Mouse (Mus musculus) midbrain, embryonic 10.5 days (tissue): ENCODE measurements around the gene Slc11a1. TPM values are rescaled to one million over a fixed set of nuclear protein-coding genes. Genes with fewer than 3 reads are reported as not detected.
"Not testable (repeated sequence)": the region's sequence is repeated elsewhere in the genome, so short reads cannot be mapped to it uniquely, and the experiment has no call there.

Experiments used
- DNase-seq: peaks from one replicate; pipeline ENCODE4 v3.0.0-alpha.2; 2017; ENCODE audit warnings: low spot score
- H3K27ac ChIP-seq: fragments of 300-500 bp; sonication (generic); replicated peaks from 2 replicates; pipeline ENCODE4 v1.5.1; 2016; ENCODE audit warnings: mild to moderate bottlenecking
- H3K27me3 ChIP-seq: fragments of 300-500 bp; sonication (generic); 2 replicates; pipeline ENCODE4 v1.6.1; 2016; ENCODE audit warnings: low read depth, mild to moderate bottlenecking; ENCODE audit not compliant: poor library complexity, severe bottlenecking
- H3K36me3 ChIP-seq: fragments of 300-500 bp; sonication (generic); 2 replicates; pipeline ENCODE4 v1.6.1; 2016; ENCODE audit warnings: mild to moderate bottlenecking, moderate library complexity
- H3K4me1 ChIP-seq: fragments of 300-500 bp; sonication (generic); 2 replicates; pipeline ENCODE4 v1.6.1; 2016
- H3K4me3 ChIP-seq: fragments of 300-500 bp; sonication (generic); 2 replicates; pipeline ENCODE4 v1.5.1; 2016; ENCODE audit warnings: mild to moderate bottlenecking, moderate library complexity
- H3K9me3 ChIP-seq: fragments of 300-500 bp; sonication (generic); replicated peaks from 2 replicates; pipeline ENCODE4 v1.6.1; 2016; ENCODE audit warnings: mild to moderate bottlenecking
- WGBS: fragments of 180-500 bp; shearing (Covaris S2); methylation state at CpG from one replicate; pipeline ENCODE4 v1.1.7; 2016; 5-methylcytosine and 5-hydroxymethylcytosine counted together
- polyA plus RNA-seq: library from polyadenylated mRNA; unstranded; fragments of >200 nt; fragmentation: Nextera tagmentation; extraction: Ambion mirVana; gene quantifications from 2 replicates; pipeline ENCODE4 v1.2.1, GENCODE M21; 2016

The Slc11a1 gene
- polyA plus RNA-seq: 1.4 and 2.2 TPM in 2 replicates

- DNase-seq: no peak
- H3K4me3 ChIP-seq: no peak within 1 kb of the TSS
- H3K9me3 ChIP-seq: no peaks in the 10 kb centered on the region
- H3K27me3 ChIP-seq: no peaks in the 10 kb centered on the region
- 81% methylated on average over 8 of the region's 8 CpGs for WGBS
- 0 out of 2 replicates have a peak within 1 kb of the TSS, but pooled peaks have one; percentile 24 for H3K27ac ChIP-seq
- peaks cover 22% of the 10 kb centered on the region for H3K4me1 ChIP-seq
- H3K36me3 ChIP-seq: no peaks in the 10 kb centered on the region
Observed at GRCm38 (mm10) chr1:74374980-74375379, at the start of gene Slc11a1. Slc11a1 (plus strand) TSS chr1:74375195.

- not testable (repeated sequence) for DNase-seq, H3K27me3 ChIP-seq, H3K4me1 ChIP-seq, H3K36me3 ChIP-seq, H3K4me3 ChIP-seq, H3K27ac ChIP-seq, H3K9me3 ChIP-seq
- WGBS: 64% methylated on average over 2 of the region's 2 CpGs
Observed at GRCm38 (mm10) chr1:74326916-74327315, 48.1 kb upstream of the Slc11a1 start.

GRCm38 (mm10) chr1:74329899-74330431 is 45.0 kb upstream of the Slc11a1 start:
- H3K4me3 ChIP-seq: no peak overlapping the region
- no peak overlapping the region for H3K27ac ChIP-seq
- H3K27me3 ChIP-seq: 0 out of 2 replicates have a peak, but pooled peaks cover 7% of the 10 kb centered on the region
- H3K9me3 ChIP-seq: no peaks in the 10 kb centered on the region
- H3K4me1 ChIP-seq: peaks cover 35% of the 10 kb centered on the region
- H3K36me3 ChIP-seq: no peaks in the 10 kb centered on the region
- 86% methylated on average over 7 of the region's 7 CpGs for WGBS
- no peak for DNase-seq

GRCm38 (mm10) chr1:74331046-74331681 is 43.8 kb upstream of the Slc11a1 start:
- H3K27ac ChIP-seq: peak overlapping the region; percentile 42; the same call in 1 of the 2 replicates
- H3K27me3 ChIP-seq: 0 out of 2 replicates have a peak, but pooled peaks cover 7% of the 10 kb centered on the region
- WGBS: 82% methylated on average over 4 of the region's 4 CpGs
- H3K36me3 ChIP-seq: no peaks in the 10 kb centered on the region
- no peak overlapping the region for H3K4me3 ChIP-seq
- DNase-seq: no peak
- H3K9me3 ChIP-seq: no peaks in the 10 kb centered on the region
- H3K4me1 ChIP-seq: peaks cover 44% of the 10 kb centered on the region

GRCm38 (mm10) chr1:74332241-74332763 is 42.7 kb upstream of the Slc11a1 start:
- under 1% methylated on average over 36 of the region's 36 CpGs for WGBS

GRCm38 (mm10) chr1:74332930-74333329 is 42.1 kb upstream of the Slc11a1 start:
- Histone ChIP-seq H3K36me3 (no peaks in the 10 kb centered on the region), H3K27me3 (0 out of 2 replicates have a peak, but pooled peaks cover 7% of the 10 kb centered on the region), H3K27ac (peak overlapping the region; percentile 85), H3K9me3 (no peaks in the 10 kb centered on the region), H3K4me3 (peak overlapping the region; percentile 66), H3K4me1 (peaks cover 44% of the 10 kb centered on the region)
- WGBS: 3% methylated on average over 9 of the region's 9 CpGs
- DNase-seq: no peak

More at GRCm38 (mm10) chr1:74332241-74332763, 42.7 kb upstream of the Slc11a1 start:
- Histone ChIP-seq H3K36me3 (no peaks in the 10 kb centered on the region), H3K4me1 (peaks cover 44% of the 10 kb centered on the region), H3K27me3 (0 out of 2 replicates have a peak, but pooled peaks cover 7% of the 10 kb centered on the region), H3K27ac (peak overlapping the region; percentile 85), H3K9me3 (no peaks in the 10 kb centered on the region), H3K4me3 (peak overlapping the region; percentile 66)
- DNase-seq: peak; percentile 94

DNA sequence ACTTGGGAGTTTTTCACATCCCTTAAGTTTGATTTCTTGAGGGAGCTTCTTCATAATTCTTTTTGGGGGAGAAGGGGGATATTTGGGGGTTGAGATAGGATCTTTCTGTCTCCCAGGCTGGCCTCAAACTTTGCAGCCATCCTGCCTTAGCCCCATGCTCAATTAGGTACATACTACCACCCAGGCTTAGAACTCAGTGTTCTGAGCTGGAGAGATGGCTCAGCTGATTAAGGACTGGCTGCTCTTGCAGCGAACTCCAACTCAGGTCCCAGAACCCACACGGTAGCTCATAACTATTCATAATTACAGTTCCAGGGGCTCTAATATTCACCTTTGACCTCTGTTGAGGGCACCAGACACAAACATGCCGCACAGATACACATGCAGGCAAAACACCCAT is 40.4 kb upstream of the Slc11a1 start:
- 0 out of 2 replicates have a peak, but pooled peaks cover 7% of the 10 kb centered on the region for H3K27me3 ChIP-seq
- H3K36me3 ChIP-seq: no peaks in the 10 kb centered on the region
- H3K27ac ChIP-seq: no peak overlapping the region
- H3K9me3 ChIP-seq: no peaks in the 10 kb centered on the region
- no peak overlapping the region for H3K4me3 ChIP-seq
- no peak for DNase-seq
- peaks cover 53% of the 10 kb centered on the region for H3K4me1 ChIP-seq
- 83% methylated on average over 3 of the region's 3 CpGs for WGBS

DNA sequence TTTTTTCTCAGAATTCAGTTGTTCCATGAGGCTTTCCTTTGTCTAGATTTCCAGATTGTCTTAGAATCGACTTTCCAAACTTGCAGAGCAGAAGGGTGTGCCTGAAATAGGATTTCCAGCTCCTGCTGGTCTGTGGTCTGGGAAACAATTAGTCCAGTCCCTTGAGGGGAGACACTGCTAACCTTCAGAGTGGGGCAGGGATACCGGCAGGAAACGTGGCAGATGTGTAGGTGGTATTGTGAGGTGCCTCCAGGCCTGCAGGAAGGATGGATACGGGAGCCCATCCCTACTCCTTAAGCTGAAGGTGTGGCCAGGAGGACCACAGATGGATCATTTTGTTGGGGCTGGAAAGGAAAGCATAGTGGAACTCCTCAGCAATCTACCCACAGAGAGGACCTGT is 40.0 kb upstream of the Slc11a1 start:
- Histone ChIP-seq H3K36me3 (no peaks in the 10 kb centered on the region; the same call in 1 of the 2 replicates), H3K27ac (no peak overlapping the region), H3K9me3 (no peaks in the 10 kb centered on the region), H3K27me3 (0 out of 2 replicates have a peak, but pooled peaks cover 7% of the 10 kb centered on the region), H3K4me1 (peaks cover 53% of the 10 kb centered on the region), H3K4me3 (no peak overlapping the region)
- WGBS: 74% methylated on average over 4 of the region's 4 CpGs
- DNase-seq: no peak

- no peak overlapping the region for H3K4me3 ChIP-seq
- H3K27me3 ChIP-seq: 0 out of 2 replicates have a peak, but pooled peaks cover 7% of the 10 kb centered on the region
- no peaks in the 10 kb centered on the region for H3K9me3 ChIP-seq
- WGBS: 86% methylated on average over 6 of the region's 6 CpGs
- no peak overlapping the region for H3K27ac ChIP-seq
- H3K36me3 ChIP-seq: no peaks in the 10 kb centered on the region; the same call in 1 of the 2 replicates
- peaks cover 53% of the 10 kb centered on the region for H3K4me1 ChIP-seq
- DNase-seq: no peak
Observed at GRCm38 (mm10) chr1:74335436-74336170, 39.4 kb upstream of the Slc11a1 start.

DNA sequence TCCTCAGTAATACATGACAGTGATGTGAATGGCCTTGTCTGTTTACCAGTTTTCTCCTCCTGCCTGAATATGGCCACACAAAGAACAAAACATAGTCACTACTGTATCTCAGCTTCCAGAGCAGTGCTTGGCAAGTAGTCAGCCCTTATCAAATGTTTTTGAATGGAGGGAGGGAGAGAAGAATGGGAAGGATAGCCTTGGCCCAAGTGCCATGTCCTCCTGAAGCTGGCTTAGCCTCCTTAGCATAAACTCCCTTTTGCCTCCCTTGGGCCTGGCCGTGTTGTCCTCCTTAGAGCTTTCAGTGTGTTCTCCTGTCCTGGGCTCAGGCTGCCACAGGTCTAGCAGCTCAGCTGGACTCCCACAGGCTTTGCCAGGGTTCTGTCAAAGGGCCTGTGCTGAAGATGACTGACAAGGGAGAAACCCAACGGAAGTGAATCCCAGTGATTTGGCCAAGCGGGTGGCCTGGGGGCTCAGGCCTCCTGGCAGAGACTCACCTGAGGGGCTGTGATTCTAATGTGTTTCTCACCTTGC is 37.7 kb upstream of the Slc11a1 start:
- Histone ChIP-seq H3K27ac (no peak overlapping the region), H3K4me1 (peaks cover 41% of the 10 kb centered on the region), H3K36me3 (no peaks in the 10 kb centered on the region; the same call in 1 of the 2 replicates), H3K9me3 (no peaks in the 10 kb centered on the region), H3K4me3 (no peak overlapping the region), H3K27me3 (no peaks in the 10 kb centered on the region)
- WGBS: 91% methylated on average over 3 of the region's 3 CpGs
- no peak for DNase-seq

DNA sequence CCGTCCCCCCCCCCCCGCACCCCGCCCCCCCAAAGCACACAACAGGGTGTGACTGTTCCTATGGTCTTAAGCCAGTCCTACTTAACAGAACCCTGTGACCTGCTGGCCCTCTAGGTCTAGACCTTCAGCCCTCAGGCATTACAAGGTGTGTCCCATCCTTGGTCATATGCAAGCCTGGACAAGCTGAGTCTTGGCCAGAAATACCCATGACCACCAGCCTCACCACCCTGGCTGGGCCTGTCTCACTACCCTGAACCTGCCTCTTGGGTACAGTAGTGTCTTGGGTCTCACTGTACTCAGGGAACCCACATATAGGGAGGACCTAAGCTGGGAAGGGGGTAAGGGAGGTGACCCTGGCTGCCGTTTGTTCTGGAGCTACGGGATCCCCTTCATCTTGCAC is 37.0 kb upstream of the Slc11a1 start:
- WGBS: 77% methylated on average over 5 of the region's 5 CpGs
- DNase-seq: no peak
- H3K36me3 ChIP-seq: no peaks in the 10 kb centered on the region; the same call in 1 of the 2 replicates
- H3K9me3 ChIP-seq: no peaks in the 10 kb centered on the region
- H3K4me1 ChIP-seq: peaks cover 37% of the 10 kb centered on the region
- H3K27me3 ChIP-seq: no peaks in the 10 kb centered on the region
- H3K4me3 ChIP-seq: no peak overlapping the region
- H3K27ac ChIP-seq: peak overlapping the region; percentile 17; the same call in 1 of the 2 replicates

DNA sequence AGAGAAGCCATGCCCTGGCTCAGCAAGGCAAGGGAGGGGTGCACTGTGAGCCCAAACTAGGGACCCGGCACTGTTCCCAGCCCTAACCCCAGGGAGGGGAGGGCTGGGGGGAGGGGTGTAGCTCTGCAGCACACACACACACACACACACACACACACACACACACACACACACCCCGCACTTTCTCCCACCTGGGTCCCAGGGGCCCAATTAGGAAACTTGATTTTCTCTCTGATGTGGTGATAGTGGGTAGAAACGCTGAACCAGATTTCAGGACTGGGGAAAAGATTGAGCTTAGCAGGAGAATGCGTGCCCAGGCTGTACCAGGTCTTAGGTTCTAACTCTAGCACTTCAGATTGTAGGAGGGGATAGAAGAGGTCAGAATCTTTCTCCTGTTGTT is 36.4 kb upstream of the Slc11a1 start:
- peaks cover 35% of the 10 kb centered on the region for H3K4me1 ChIP-seq
- WGBS: 85% methylated on average over 4 of the region's 4 CpGs
- peak overlapping the region; percentile 17; the same call in 1 of the 2 replicates for H3K27ac ChIP-seq

More for the DNA sequence above, 36.4 kb upstream of the Slc11a1 start:
- no peak for DNase-seq
- no peaks in the 10 kb centered on the region; the same call in 1 of the 2 replicates for H3K36me3 ChIP-seq
- H3K4me3 ChIP-seq: no peak overlapping the region
- no peaks in the 10 kb centered on the region for H3K27me3 ChIP-seq
- no peaks in the 10 kb centered on the region for H3K9me3 ChIP-seq
